Mouse (Mus musculus) gastrocnemius, adult 2 months (tissue): ENCODE data around the gene Chrna4. TPM values are rescaled to one million over a fixed set of nuclear protein-coding genes. Genes with fewer than 3 reads are reported as not detected.

ENCODE experiments used
- DNase-seq: peaks from one replicate; pipeline ENCODE4 v3.0.0; 2022
- H3K27ac ChIP-seq: fragments of 200-600 bp; 2 replicates; pipeline ENCODE4 v1.8.1; 2022; ENCODE audit warnings: mild to moderate bottlenecking
- H3K4me3 ChIP-seq: fragments of 200-600 bp; 2 replicates; pipeline ENCODE4 v1.8.1; 2022; ENCODE audit warnings: mild to moderate bottlenecking, moderate library complexity
- CTCF ChIP-seq: fragments of 200-600 bp; IDR thresholded peaks from 2 replicates; pipeline ENCODE4 v1.8.1; 2022; ENCODE audit warnings: antibody characterized with exemption, mild to moderate bottlenecking, moderate library complexity
- intact Hi-C: fragments of 180-260 bp; cut with DNase I; formaldehyde crosslinking; loops from one replicate; pipeline ENCODE4 v1.15.1; 2025
- long read RNA-seq, 2 experiments: library from polyadenylated mRNA; stranded (forward); transcript quantifications; one replicate each; pipeline ENCODE4 v2.0.0; 2021
- total RNA-seq, 2 experiments: library from RNA; stranded (reverse); gene quantifications; 2 replicates each; pipeline ENCODE4 v1.2.3; 2021

Gene Chrna4
- not detected for total RNA-seq
- long read RNA-seq, experiment 1 = 0 reads
- long read RNA-seq, experiment 2 = 0 reads

- TF ChIP-seq CTCF = no peak
- no peak within 1 kb of the TSS for H3K4me3 ChIP-seq
- no peak within 1 kb of the TSS for H3K27ac ChIP-seq
- peak; percentile 44 for DNase-seq
- intact Hi-C loops = no loop called here
These were observed at the start of gene Chrna4 for GRCm38 (mm10) chr2:181043437-181043836. Chrna4 (minus strand) TSS chr2:181043546.

GRCm38 (mm10) chr2:181090123-181090522 lies 46.8 kb upstream of the Chrna4 start:
- no peak for DNase-seq
- intact Hi-C loops = no loop called here
- TF ChIP-seq CTCF = no peak
- Histone ChIP-seq H3K27ac (no peak overlapping the region), H3K4me3 (no peak overlapping the region)

GRCm38 (mm10) chr2:181084997-181085396 lies 41.7 kb upstream of the Chrna4 start:
- TF ChIP-seq CTCF = no peak
- no peak overlapping the region for H3K27ac ChIP-seq
- no peak overlapping the region for H3K4me3 ChIP-seq
- intact Hi-C loops = no loop called here
- no peak for DNase-seq

GRCm38 (mm10) chr2:181083945-181084344 lies 40.6 kb upstream of the Chrna4 start:
- H3K4me3 ChIP-seq = no peak overlapping the region
- intact Hi-C loops = no loop called here
- no peak for DNase-seq
- TF ChIP-seq CTCF = no peak
- H3K27ac ChIP-seq = no peak overlapping the region

GRCm38 (mm10) chr2:181080886-181081285 lies 37.5 kb upstream of the Chrna4 start:
- no peak for TF ChIP-seq CTCF
- intact Hi-C loops = no loop called here
- Histone ChIP-seq H3K27ac (no peak overlapping the region), H3K4me3 (no peak overlapping the region)
- DNase-seq = peak; percentile 34

- Histone ChIP-seq H3K27ac (no peak overlapping the region), H3K4me3 (no peak overlapping the region)
- intact Hi-C loops = loop anchor here (10.0 kb wide), 1 partner anchor 295 kb away; no protein-coding TSS in a partner anchor
- no peak for DNase-seq
- TF ChIP-seq CTCF = no peak
These were observed 36.2 kb upstream of the Chrna4 start for GRCm38 (mm10) chr2:181079518-181079917.

GRCm38 (mm10) chr2:181078908-181079307 lies 35.6 kb upstream of the Chrna4 start:
- intact Hi-C loops = loop anchor here (10.0 kb wide), 1 partner anchor 294 kb away; no protein-coding TSS in a partner anchor
- Histone ChIP-seq H3K4me3 (no peak overlapping the region), H3K27ac (no peak overlapping the region)
- DNase-seq = no peak
- TF ChIP-seq CTCF = no peak

- Histone ChIP-seq H3K27ac (no peak overlapping the region), H3K4me3 (no peak overlapping the region)
- intact Hi-C loops = loop anchor here (10.0 kb wide), 1 partner anchor 291 kb away; no protein-coding TSS in a partner anchor
- TF ChIP-seq CTCF = no peak
- no peak for DNase-seq
These were observed 32.2 kb upstream of the Chrna4 start for GRCm38 (mm10) chr2:181075501-181075900.

GRCm38 (mm10) chr2:181072403-181072714 lies 29.0 kb upstream of the Chrna4 start:
- intact Hi-C loops = loop anchor here (10.0 kb wide), 1 partner anchor 288 kb away; no protein-coding TSS in a partner anchor
- Histone ChIP-seq H3K4me3 (no peak overlapping the region), H3K27ac (no peak overlapping the region)
- no peak for DNase-seq
- TF ChIP-seq CTCF = no peak

- Histone ChIP-seq H3K4me3 (no peak overlapping the region), H3K27ac (no peak overlapping the region)
- intact Hi-C loops = loop anchor here (10.0 kb wide), 1 partner anchor 287 kb away; no protein-coding TSS in a partner anchor
- TF ChIP-seq CTCF = peak; percentile 95
- peak; percentile 79 for DNase-seq
These were observed 28.5 kb upstream of the Chrna4 start for GRCm38 (mm10) chr2:181071706-181072402.

- TF ChIP-seq CTCF = no peak
- Histone ChIP-seq H3K27ac (no peak overlapping the region), H3K4me3 (no peak overlapping the region)
- intact Hi-C loops = loop anchor here (10.0 kb wide), 1 partner anchor 285 kb away; no protein-coding TSS in a partner anchor
- DNase-seq = no peak
These were observed 26.8 kb upstream of the Chrna4 start for GRCm38 (mm10) chr2:181070136-181070535.

- H3K27ac ChIP-seq = no peak overlapping the region
- no peak for DNase-seq
- no peak overlapping the region for H3K4me3 ChIP-seq
- no peak for TF ChIP-seq CTCF
- intact Hi-C loops = no loop called here
These were observed 25.2 kb upstream of the Chrna4 start for GRCm38 (mm10) chr2:181068499-181068898.

- intact Hi-C loops = no loop called here
- no peak overlapping the region for H3K4me3 ChIP-seq
These were observed 22.5 kb upstream of the Chrna4 start for GRCm38 (mm10) chr2:181065827-181066226.

GRCm38 (mm10) chr2:181060127-181060526 lies 16.8 kb upstream of the Chrna4 start:
- peak; percentile 81 for DNase-seq
- intact Hi-C loops = loop anchor here (1.0 to 2.0 kb wide), 2 partner anchors 64 to 135 kb away; no protein-coding TSS in a partner anchor
- TF ChIP-seq CTCF = peak; percentile 89
- no peak overlapping the region for H3K27ac ChIP-seq
- no peak overlapping the region for H3K4me3 ChIP-seq

More at GRCm38 (mm10) chr2:181065827-181066226, 22.5 kb upstream of the Chrna4 start:
- no peak for TF ChIP-seq CTCF
- no peak for DNase-seq
- H3K27ac ChIP-seq = no peak overlapping the region
